Mouse (Mus musculus) ES-Bruce4 (cell line): Measurements from ENCODE around the gene Ccdc148.

Source experiments
- CTCF ChIP-seq: IDR thresholded peaks from one replicate; pipeline ENCODE4 v1.8.1; 2011; ENCODE audit warnings: low read depth, low read length
- EP300 ChIP-seq: IDR thresholded peaks from 2 replicates; pipeline ENCODE4 v1.6.1; 2011; ENCODE audit warnings: low read depth, low read length; ENCODE audit not compliant: insufficient read depth
- POLR2A ChIP-seq: IDR thresholded peaks from one replicate; pipeline ENCODE4 v1.8.1; 2011; ENCODE audit warnings: low read length; ENCODE audit not compliant: insufficient read depth

GRCm38 (mm10) chr2:59175926-59176325 lies 15.4 kb upstream of the Ccdc148 start:
- no peak for TF ChIP-seq POLR2A
- no peak for TF ChIP-seq CTCF
- no peak for TF ChIP-seq EP300
